ENCODE assay signal across 9 mouse cellular contexts in genomic region chr7:112228827-112229498, GRCm38 (mm10). TPM values are rescaled to one million over a fixed set of nuclear protein-coding genes. Genes with fewer than 3 reads are reported as not detected.
DNase-seq lines count a peak whose midpoint lies in the region; ATAC-seq lines count a peak whose summit lies in the region.
"Had no signal": no experiment of that assay in that cellular context is flagged by ENCODE, and none has a peak within 500 bp of the region (broad histone marks: within the 10 kb centered on the region; RNA-seq: fewer than 3 reads in every experiment).

No protein-coding gene starts in this region.

- DNase-seq in adrenal gland, postnatal 36 days: peak; percentile 39 to 55
- no peak for DNase-seq in adrenal gland, adult 2 months
- peak; percentile 61 for DNase-seq in brain, adult 2 months (ENCODE audit: low read depth, low spot score)
- no peak for DNase-seq in right cerebral cortex, postnatal 36 days (ENCODE audit: low spot score in 2 of 2)
- no peak for DNase-seq in Muller cell, postnatal 12 days (ENCODE audit: inconsistent ontology term)
- DNase-seq: B cell, adult 2 months had no signal

- peaks cover 39% of the 10 kb centered on the region for H3K36me3 ChIP-seq in heart, embryonic 12.5 days
- H3K36me3 ChIP-seq in lung, embryonic 16.5 days (ENCODE audit: control insufficient read depth, insufficient read depth, low read length): no peaks in the 10 kb centered on the region

- no peaks in the 10 kb centered on the region for H3K27me3 ChIP-seq in heart, embryonic 12.5 days (replicated peaks)
- no peaks in the 10 kb centered on the region for H3K27me3 ChIP-seq in lung, embryonic 16.5 days (ENCODE audit: control insufficient read depth, insufficient read depth, low read depth, low read length)

- H3K27ac ChIP-seq in heart, embryonic 12.5 days (ENCODE audit: poor library complexity, severe bottlenecking): peak overlapping the region; percentile 83
- no peak overlapping the region for H3K27ac ChIP-seq in lung, embryonic 16.5 days (ENCODE audit: low read length)

- no peaks in the 10 kb centered on the region for H3K9me3 ChIP-seq in heart, embryonic 12.5 days (replicated peaks)
- no peaks in the 10 kb centered on the region for H3K9me3 ChIP-seq in lung, embryonic 16.5 days (ENCODE audit: control insufficient read depth, low read length)

- peak overlapping the region; percentile 86 for H3K4me2 ChIP-seq in heart, embryonic 12.5 days
- H3K4me2 ChIP-seq in lung, embryonic 16.5 days (ENCODE audit: low read depth, low read length): 0 out of 2 replicates have a peak overlapping the region, but pooled peaks have one; percentile 11

- WGBS in heart, embryonic 12.5 days: 22% methylated on average over 20 of the region's 20 CpGs
- WGBS in lung, embryonic 16.5 days: 36% methylated on average over 20 of the region's 20 CpGs

- no peak for ATAC-seq in heart, embryonic 12.5 days (ENCODE audit: insufficient number of reproducible peaks, low FRiP score)
- no peak for ATAC-seq in lung, embryonic 16.5 days (ENCODE audit: low read depth)
- ATAC-seq in CD4-positive, CD25-positive, alpha-beta regulatory T cell, adult 4 months: no peak

- H3K4me1 ChIP-seq in heart, embryonic 12.5 days (replicated peaks): peaks cover 79% of the 10 kb centered on the region
- peaks cover 24% of the 10 kb centered on the region for H3K4me1 ChIP-seq in lung, embryonic 16.5 days (replicated peaks; ENCODE audit: control insufficient read depth, insufficient read depth, low read length)

- H3K4me3 ChIP-seq in heart, embryonic 12.5 days: peak overlapping the region; percentile 85
- no peak overlapping the region for H3K4me3 ChIP-seq in lung, embryonic 16.5 days (ENCODE audit: low read length)

- H3K9ac ChIP-seq in heart, embryonic 12.5 days: peak overlapping the region; percentile 86
- no peak overlapping the region for H3K9ac ChIP-seq in lung, embryonic 16.5 days (ENCODE audit: low read length)

RNA-seq across cellular contexts. Expression of gene Mical2, which starts 3.3 kb away (rescaled TPM):
- 10 to 100 TPM in 1 of 2 experiments, 1 to 10 TPM in 1; 8.5 to 19.7 TPM for total RNA-seq in adrenal gland, postnatal 36 days (2021)
- total RNA-seq in adrenal gland, adult 2 months (2021): 10 to 100 TPM; 10.6 to 14.3 TPM
- 3.8 and 4.1 TPM in 2 replicates for polyA plus RNA-seq in adrenal gland, adult 2 months (2012; rRNA removed)
- polyA plus RNA-seq in heart, embryonic 12.5 days (2016; fragmentation: Nextera tagmentation; extraction: Ambion mirVana): 156 and 163 TPM in 2 replicates
- polyA plus RNA-seq in lung, embryonic 16.5 days (2015; fragmentation: Nextera tagmentation; extraction: Ambion mirVana): 27.3 and 27.6 TPM in 2 replicates
- 1 to 10 TPM; 2.1 to 2.4 TPM for polyA plus RNA-seq in CD4-positive, CD25-positive, alpha-beta regulatory T cell, adult 4 months (2017; shearing (Covaris generic))

Comparison
In these comparisons a context has a peak if more than half of its experiments do, and no peak if none do; other contexts are left out.
1. DNase-seq: peak in adrenal gland, postnatal 36 days (2 of 2) and brain, adult 2 months (single experiment); none in adrenal gland, adult 2 months (single experiment), right cerebral cortex, postnatal 36 days (0 of 2) and Muller cell, postnatal 12 days (single experiment).